Mouse (Mus musculus): ENCODE measurements around the gene Dctpp1.

Dctpp1 gene

GRCm38 (mm10) chr7:127210266-127210665 is 50.2 kb downstream of the Dctpp1 start:
- DNase-seq (ENCODE audit: low spot score in 2 of 2): no peak

- no peak for DNase-seq (ENCODE audit: low spot score in 2 of 2)
These were observed 50.7 kb downstream of the Dctpp1 start for GRCm38 (mm10) chr7:127209851-127210250.

- peak; percentile 97 to 99 for DNase-seq (ENCODE audit: low spot score in 2 of 2)
These were observed 51.7 kb downstream of the Dctpp1 start, which contains the start of gene Mylpf for GRCm38 (mm10) chr7:127208553-127209438. Mylpf (plus strand) TSS chr7:127208890.

GRCm38 (mm10) chr7:127208295-127208552 is 52.3 kb downstream of the Dctpp1 start, which contains the start of gene Tbc1d10b:
Tbc1d10b (minus strand) TSS chr7:127208468.
- DNase-seq (ENCODE audit: low spot score in 2 of 2): no peak

- no peak for DNase-seq (ENCODE audit: low spot score in 2 of 2)
These were observed 52.9 kb downstream of the Dctpp1 start for GRCm38 (mm10) chr7:127207374-127208294.

Data from left cerebral cortex, adult 9 months (tissue).